Comparison of ENCODE assay signal across 29 mouse cellular contexts in genomic region chr5:28453086-28453485, GRCm38 (mm10). TPM values are rescaled to one million over a fixed set of nuclear protein-coding genes. Genes with fewer than 3 reads are reported as not detected.
A peak's percentile ranks its signal among the peaks of the same experiment; 100 is the strongest.
DNase-seq lines count a peak whose midpoint lies in the region; ATAC-seq lines count a peak whose summit lies in the region.
"Had no signal": no experiment of that assay in that cellular context is flagged by ENCODE, and none has a peak within 500 bp of the region (broad histone marks: within the 10 kb centered on the region; RNA-seq: fewer than 3 reads in every experiment).

No protein-coding gene starts in this region.

- no peak overlapping the region for H3K27ac ChIP-seq in forebrain, embryonic 11.5 days (ENCODE audit: low read depth, low read length)
- H3K27ac ChIP-seq in forebrain, embryonic 10.5 days, result no peak overlapping the region
- H3K27ac ChIP-seq in liver, embryonic 11.5 days (ENCODE audit: low read depth, low read length), result no peak overlapping the region
- H3K27ac ChIP-seq: embryonic facial prominence, embryonic 12.5 days; gastrocnemius, adult 2 months; heart, adult 2 months; hindbrain, embryonic 13.5 days; kidney, embryonic 15.5 days; limb, embryonic 13.5 days; liver, embryonic 13.5 days; midbrain, embryonic 15.5 days; neural tube, embryonic 13.5 days had no signal

- no peak overlapping the region for H3K4me3 ChIP-seq in forebrain, embryonic 11.5 days (ENCODE audit: low read depth, low read length)
- no peak overlapping the region for H3K4me3 ChIP-seq in forebrain, embryonic 10.5 days
- no peak overlapping the region for H3K4me3 ChIP-seq in liver, embryonic 11.5 days (ENCODE audit: low read depth, low read length)
- H3K4me3 ChIP-seq: embryonic facial prominence, embryonic 12.5 days; gastrocnemius, adult 2 months; heart, adult 2 months; hindbrain, embryonic 13.5 days; kidney, embryonic 15.5 days; limb, embryonic 13.5 days; liver, embryonic 13.5 days; megakaryocyte, embryonic 14.5 days; midbrain, embryonic 15.5 days; neural tube, embryonic 13.5 days had no signal

- no peaks in the 10 kb centered on the region for H3K36me3 ChIP-seq in forebrain, embryonic 11.5 days (ENCODE audit: control insufficient read depth, insufficient read depth, low read length)
- H3K36me3 ChIP-seq in forebrain, embryonic 10.5 days (replicated peaks), result no peaks in the 10 kb centered on the region
- no peaks in the 10 kb centered on the region for H3K36me3 ChIP-seq in liver, embryonic 11.5 days (ENCODE audit: control insufficient read depth, insufficient read depth, low read length)
- H3K36me3 ChIP-seq: embryonic facial prominence, embryonic 12.5 days; hindbrain, embryonic 13.5 days; kidney, embryonic 15.5 days; limb, embryonic 13.5 days; liver, embryonic 13.5 days; midbrain, embryonic 15.5 days; neural tube, embryonic 13.5 days had no signal

- no peak overlapping the region for H3K9ac ChIP-seq in forebrain, embryonic 11.5 days (ENCODE audit: low read length)
- no peak overlapping the region for H3K9ac ChIP-seq in liver, embryonic 11.5 days (ENCODE audit: low read depth, low read length)
- H3K9ac ChIP-seq: embryonic facial prominence, embryonic 12.5 days; hindbrain, embryonic 13.5 days; kidney, embryonic 15.5 days; limb, embryonic 13.5 days; liver, embryonic 13.5 days; midbrain, embryonic 15.5 days; neural tube, embryonic 13.5 days had no signal

- ATAC-seq in forebrain, embryonic 11.5 days (replicated peaks; ENCODE audit: low FRiP score), result no peak
- no peak for ATAC-seq in liver, embryonic 11.5 days (replicated peaks; ENCODE audit: low FRiP score)
- ATAC-seq: forebrain, embryonic 16.5 days; lung, postnatal 0 days; midbrain, embryonic 15.5 days had no signal

- 0 out of 2 replicates have a peak, but pooled peaks cover 5% of the 10 kb centered on the region for H3K4me1 ChIP-seq in forebrain, embryonic 11.5 days (replicated peaks; ENCODE audit: control insufficient read depth, insufficient read depth, low read length)
- H3K4me1 ChIP-seq in forebrain, embryonic 10.5 days, result peaks cover 5% of the 10 kb centered on the region
- H3K4me1 ChIP-seq in liver, embryonic 11.5 days (replicated peaks; ENCODE audit: control insufficient read depth, insufficient read depth, low read length), result peaks cover 3% of the 10 kb centered on the region

- no peak overlapping the region for H3K4me2 ChIP-seq in forebrain, embryonic 11.5 days (ENCODE audit: low read depth, low read length, severe bottlenecking)
- H3K4me2 ChIP-seq in liver, embryonic 11.5 days, result no peak overlapping the region
- H3K4me2 ChIP-seq: embryonic facial prominence, embryonic 12.5 days; hindbrain, embryonic 13.5 days; kidney, embryonic 15.5 days; limb, embryonic 13.5 days; liver, embryonic 13.5 days; midbrain, embryonic 15.5 days; neural tube, embryonic 13.5 days had no signal

- H3K9me3 ChIP-seq in forebrain, embryonic 11.5 days (ENCODE audit: control insufficient read depth, low read length), result no peaks in the 10 kb centered on the region
- no peaks in the 10 kb centered on the region for H3K9me3 ChIP-seq in forebrain, embryonic 10.5 days
- H3K9me3 ChIP-seq in liver, embryonic 11.5 days (ENCODE audit: control insufficient read depth, low read length), result no peaks in the 10 kb centered on the region
- H3K9me3 ChIP-seq: embryonic facial prominence, embryonic 12.5 days; hindbrain, embryonic 13.5 days; kidney, embryonic 15.5 days; limb, embryonic 13.5 days; liver, embryonic 13.5 days; midbrain, embryonic 15.5 days; neural tube, embryonic 13.5 days had no signal

- H3K27me3 ChIP-seq in forebrain, embryonic 11.5 days (ENCODE audit: control insufficient read depth, insufficient read depth, low read length), result peaks cover 21% of the 10 kb centered on the region
- H3K27me3 ChIP-seq in forebrain, embryonic 10.5 days (ENCODE audit: poor library complexity, severe bottlenecking), result peaks cover 63% of the 10 kb centered on the region
- H3K27me3 ChIP-seq in liver, embryonic 11.5 days (replicated peaks; ENCODE audit: control insufficient read depth, insufficient read depth, low read length), result peaks cover 33% of the 10 kb centered on the region
- H3K27me3 ChIP-seq: CH12.LX had no signal

- DNase-seq in forebrain, embryonic 11.5 days (ENCODE audit: low spot score), result peak; percentile 42
- DNase-seq in forebrain, embryonic 10.5 days (ENCODE audit: extremely low spot score, low spot score), result no peak
- DNase-seq in liver, result peak; percentile 0
- DNase-seq in liver, embryonic 11.5 days (ENCODE audit: low spot score), result no peak
- peak; percentile 31 for DNase-seq in testis, postnatal 10 days (ENCODE audit: low spot score)
- DNase-seq in testis, postnatal 14 days (ENCODE audit: low spot score), result no peak
- no peak for DNase-seq in cerebellum, adult 11-12 months
- DNase-seq: adrenal gland, adult 8-10 months; cerebellum, adult 9-10 months; gastrocnemius, adult 2 months; heart, adult 2 months; kidney, adult 11 months; kidney, postnatal 25 days; liver, embryonic 13.5 days; right cerebral cortex, postnatal 14 days; spleen, adult 18-20 months; thymus, postnatal 4 days had no signal

- 81% methylated on average over 5 of the region's 5 CpGs for WGBS in forebrain, embryonic 11.5 days
- WGBS in forebrain, embryonic 10.5 days, result 84% methylated on average over 5 of the region's 5 CpGs
- WGBS in liver, embryonic 11.5 days, result 71% methylated on average over 5 of the region's 5 CpGs

RNA-seq across cellular contexts. Expression of gene Shh, which starts 14.0 kb away (rescaled TPM):
- 1.9 and 2.3 TPM in 2 replicates for polyA plus RNA-seq in forebrain, embryonic 11.5 days (2014; fragmentation: Nextera tagmentation; extraction: Ambion mirVana)
- polyA plus RNA-seq in forebrain, embryonic 10.5 days (2016; fragmentation: Nextera tagmentation; extraction: Ambion mirVana), result 2.3 and 2.6 TPM in 2 replicates
- 0.14 and 0.21 TPM in 2 replicates for polyA plus RNA-seq in liver, embryonic 11.5 days (2014; fragmentation: Nextera tagmentation; extraction: Ambion mirVana)
- polyA plus RNA-seq: C2C12; heart, adult 2 months; heart, embryonic 14.5 days; limb, embryonic 13.5 days; liver, embryonic 13.5 days had no signal

Comparison
In these comparisons a context has a peak if more than half of its experiments do, and no peak if none do; other contexts are left out.
1. DNase-seq: peak in forebrain, embryonic 11.5 days (single experiment), liver (single experiment) and testis, postnatal 10 days (single experiment); none in forebrain, embryonic 10.5 days (single experiment), liver, embryonic 11.5 days (single experiment), testis, postnatal 14 days (single experiment) and cerebellum, adult 11-12 months (single experiment).